Mouse (Mus musculus): ENCODE measurements around the gene Fam71e1.

DNA sequence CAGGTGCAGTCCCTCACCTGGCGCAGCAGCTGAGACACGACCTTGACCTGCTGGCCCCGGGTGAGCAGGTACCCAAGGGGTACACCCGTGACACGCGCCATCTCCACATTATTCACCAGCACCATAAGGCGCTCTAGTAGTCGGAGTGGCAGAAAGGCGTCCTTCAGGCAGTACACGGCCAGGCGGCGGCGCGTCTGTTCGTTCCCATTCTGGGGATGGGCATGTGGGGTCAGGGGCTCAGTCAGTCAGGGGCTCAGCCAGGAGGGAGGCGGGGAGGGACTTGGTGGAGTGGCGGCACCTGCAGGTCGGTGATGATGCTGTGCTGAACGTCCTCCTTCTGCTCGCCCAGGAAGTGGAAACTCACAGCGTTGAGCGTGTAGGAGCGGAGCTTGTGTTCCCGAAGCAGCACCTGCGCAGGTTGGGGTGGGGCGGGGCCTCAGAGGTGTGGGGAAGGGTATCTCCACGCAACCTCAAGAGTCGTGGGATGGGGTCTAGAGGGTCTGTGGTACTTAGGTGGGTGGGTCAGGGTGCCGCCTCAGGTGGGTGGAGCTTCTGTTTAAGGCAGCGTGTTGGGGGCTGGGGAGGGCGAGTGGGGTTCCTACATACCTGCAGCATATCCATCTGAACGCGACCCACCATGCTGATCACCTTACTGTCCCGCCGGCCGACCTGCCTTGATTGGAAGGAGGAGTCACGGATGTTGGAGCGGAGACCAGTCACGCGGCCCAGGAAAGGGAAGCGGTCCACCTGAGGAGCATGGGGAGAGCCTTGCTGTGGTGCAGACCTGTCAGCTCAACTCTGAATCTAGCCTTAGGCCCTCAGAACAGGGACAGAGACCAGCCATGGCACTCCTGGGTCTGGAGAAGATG, 42.6 kb downstream of the Fam71e1 start:
- no peak for TF ChIP-seq CTCF (IDR thresholded peaks at IDR 0.05; ENCODE audit: borderline replicate concordance, insufficient read depth, low read length)
- no peak for TF ChIP-seq POLR2A (IDR thresholded peaks at IDR 0.05; ENCODE audit: low read depth, low read length)

Measured in embryonic fibroblast, embryonic 13.5 days (primary cell).